Mouse (Mus musculus) spleen, adult 2 months (tissue): ENCODE results near the gene Gm9376.

ENCODE experiments used
- CTCF ChIP-seq: fragments of 200-500 bp; IDR thresholded peaks from 2 replicates; pipeline ENCODE4 v1.5.1; 2011; ENCODE audit warnings: mild to moderate bottlenecking, inconsistent platforms; ENCODE audit not compliant: insufficient read depth, insufficient read length, insufficient replicate concordance; ENCODE audit errors: extremely low read depth
- POLR2A ChIP-seq: fragments of 200-500 bp; IDR thresholded peaks from 2 replicates; pipeline ENCODE4 v1.6.1; 2011; ENCODE audit warnings: low read depth, low read length, inconsistent platforms

- TF ChIP-seq CTCF (no peak), POLR2A (no peak)
Measured at GRCm38 (mm10) chr14:118226471-118227155, 40.1 kb upstream of the Gm9376 start.
